Mouse (Mus musculus) megakaryocyte, embryonic 14.5 days (primary cell): ENCODE results near the gene Ccnh. TPM values are rescaled to one million over a fixed set of nuclear protein-coding genes. Genes with fewer than 3 reads are reported as not detected.
"Not testable (repeated sequence)": the region's sequence is repeated elsewhere in the genome, so short reads cannot be mapped to it uniquely, and the experiment has no call there.

Experiments used
- H3K27me3 ChIP-seq: replicated peaks from 2 replicates; pipeline ENCODE3; 2012; ENCODE audit warnings: inconsistent platforms
- H3K36me3 ChIP-seq: replicated peaks from 2 replicates; pipeline ENCODE3; 2012; ENCODE audit warnings: low read length, inconsistent platforms, mixed read lengths
- H3K4me1 ChIP-seq: 2 replicates; pipeline ENCODE4 v1.6.1; 2012; ENCODE audit warnings: inconsistent platforms
- H3K4me3 ChIP-seq: replicated peaks from 2 replicates; pipeline ENCODE3; 2012; ENCODE audit warnings: moderate library complexity, mild to moderate bottlenecking, inconsistent platforms
- H3K9me3 ChIP-seq: 2 replicates; pipeline ENCODE4 v1.6.1; 2012; ENCODE audit warnings: inconsistent platforms
- FLI1 ChIP-seq: IDR thresholded peaks from 2 replicates; pipeline ENCODE4 v1.6.1; 2012; ENCODE audit warnings: low read length, inconsistent platforms, mixed read lengths
- GATA1 ChIP-seq: IDR thresholded peaks from 3 replicates; pipeline ENCODE4 v1.6.1; 2012; ENCODE audit warnings: mixed read lengths, low read length, inconsistent platforms, borderline replicate concordance
- polyA plus RNA-seq: library from polyadenylated mRNA; stranded (reverse); fragments of >175 nt; gene quantifications from 2 replicates; pipeline ENCODE4 v1.2.3, GENCODE M21; 2012; ENCODE audit warnings: low replicate concordance; ENCODE audit not compliant: insufficient read depth

Ccnh gene
- 8.3 and 15.5 TPM in 2 replicates for polyA plus RNA-seq

GRCm38 (mm10) chr13:85188903-85189643, at the start of gene Ccnh:
Gene Ccnh (plus strand): TSS chr13:85189408.
- no peak for TF ChIP-seq GATA1
- Histone ChIP-seq H3K27me3 (no peaks in the 10 kb centered on the region), H3K4me3 (peak within 1 kb of the TSS; percentile 92), H3K9me3 (no peaks in the 10 kb centered on the region), H3K36me3 (peaks cover 34% of the 10 kb centered on the region), H3K4me1 (peaks cover 19% of the 10 kb centered on the region)

GRCm38 (mm10) chr13:85143361-85143760, 45.8 kb upstream of the Ccnh start:
- not testable (repeated sequence) for H3K4me1 ChIP-seq, H3K4me3 ChIP-seq, H3K9me3 ChIP-seq, H3K36me3 ChIP-seq, H3K27me3 ChIP-seq

- TF ChIP-seq FLI1: no peak
- no peak for TF ChIP-seq GATA1
- H3K27me3 ChIP-seq: no peaks in the 10 kb centered on the region
- no peaks in the 10 kb centered on the region for H3K4me1 ChIP-seq
- H3K36me3 ChIP-seq: no peaks in the 10 kb centered on the region
- no peak overlapping the region for H3K4me3 ChIP-seq
- H3K9me3 ChIP-seq: no peaks in the 10 kb centered on the region
Measured at GRCm38 (mm10) chr13:85146471-85146870, 42.7 kb upstream of the Ccnh start.

- H3K36me3 ChIP-seq: no peaks in the 10 kb centered on the region
- H3K27me3 ChIP-seq: no peaks in the 10 kb centered on the region
- H3K4me3 ChIP-seq: no peak overlapping the region
- no peaks in the 10 kb centered on the region for H3K4me1 ChIP-seq
- TF ChIP-seq GATA1 (no peak), FLI1 (no peak)
- H3K9me3 ChIP-seq: no peaks in the 10 kb centered on the region
Measured at GRCm38 (mm10) chr13:85154746-85155145, 34.5 kb upstream of the Ccnh start.

DNA sequence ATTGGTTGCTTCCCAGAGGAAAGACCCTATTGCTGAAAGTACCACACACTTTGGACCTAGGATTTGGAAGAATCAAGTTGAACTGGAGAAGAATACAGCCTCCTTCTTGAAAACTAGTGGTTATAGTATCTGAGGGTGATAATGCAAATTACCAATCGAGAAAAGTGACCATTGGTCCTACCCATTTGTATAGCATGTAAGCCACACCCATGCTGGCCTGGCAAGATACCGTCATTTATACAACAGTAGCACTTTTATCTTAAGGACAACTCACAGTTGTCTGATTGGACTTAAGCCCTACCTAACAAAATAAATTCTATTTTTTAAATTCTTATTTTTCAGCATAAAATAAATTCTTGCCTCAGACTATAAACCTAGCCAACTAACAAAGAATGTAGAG, 29.2 kb upstream of the Ccnh start:
- no peak overlapping the region for H3K4me3 ChIP-seq
- no peaks in the 10 kb centered on the region for H3K36me3 ChIP-seq
- H3K4me1 ChIP-seq: no peaks in the 10 kb centered on the region
- no peaks in the 10 kb centered on the region for H3K9me3 ChIP-seq
- no peak for TF ChIP-seq FLI1
- TF ChIP-seq GATA1: no peak
- H3K27me3 ChIP-seq: no peaks in the 10 kb centered on the region

- Histone ChIP-seq H3K4me1 (no peaks in the 10 kb centered on the region; the same call in 1 of the 2 replicates), H3K27me3 (no peaks in the 10 kb centered on the region), H3K9me3 (no peaks in the 10 kb centered on the region), H3K36me3 (no peaks in the 10 kb centered on the region), H3K4me3 (no peak overlapping the region)
- TF ChIP-seq GATA1 (no peak), FLI1 (no peak)
Measured at GRCm38 (mm10) chr13:85164512-85165124, 24.6 kb upstream of the Ccnh start.

- H3K9me3 ChIP-seq: no peaks in the 10 kb centered on the region
- no peak for TF ChIP-seq FLI1
- TF ChIP-seq GATA1: no peak
- H3K27me3 ChIP-seq: no peaks in the 10 kb centered on the region
- H3K4me3 ChIP-seq: peak overlapping the region; percentile 92
- peaks cover 19% of the 10 kb centered on the region for H3K4me1 ChIP-seq
- peaks cover 38% of the 10 kb centered on the region for H3K36me3 ChIP-seq
Measured at GRCm38 (mm10) chr13:85189644-85190121, 475 bp downstream of the Ccnh start.

- H3K4me3 ChIP-seq: no peak overlapping the region
- TF ChIP-seq GATA1 (no peak), FLI1 (no peak)
Measured at GRCm38 (mm10) chr13:85191253-85191652, 2.0 kb downstream of the Ccnh start.

GRCm38 (mm10) chr13:85207493-85207892, 18.3 kb downstream of the Ccnh start:
- Histone ChIP-seq H3K36me3 (peaks cover 79% of the 10 kb centered on the region), H3K9me3 (no peaks in the 10 kb centered on the region), H3K27me3 (no peaks in the 10 kb centered on the region), H3K4me3 (no peak overlapping the region), H3K4me1 (no peaks in the 10 kb centered on the region; the same call in 1 of the 2 replicates)
- TF ChIP-seq GATA1: no peak
- no peak for TF ChIP-seq FLI1

More at GRCm38 (mm10) chr13:85191253-85191652, 2.0 kb downstream of the Ccnh start:
- Histone ChIP-seq H3K4me1 (peaks cover 23% of the 10 kb centered on the region), H3K36me3 (peaks cover 48% of the 10 kb centered on the region), H3K9me3 (no peaks in the 10 kb centered on the region), H3K27me3 (no peaks in the 10 kb centered on the region)

DNA sequence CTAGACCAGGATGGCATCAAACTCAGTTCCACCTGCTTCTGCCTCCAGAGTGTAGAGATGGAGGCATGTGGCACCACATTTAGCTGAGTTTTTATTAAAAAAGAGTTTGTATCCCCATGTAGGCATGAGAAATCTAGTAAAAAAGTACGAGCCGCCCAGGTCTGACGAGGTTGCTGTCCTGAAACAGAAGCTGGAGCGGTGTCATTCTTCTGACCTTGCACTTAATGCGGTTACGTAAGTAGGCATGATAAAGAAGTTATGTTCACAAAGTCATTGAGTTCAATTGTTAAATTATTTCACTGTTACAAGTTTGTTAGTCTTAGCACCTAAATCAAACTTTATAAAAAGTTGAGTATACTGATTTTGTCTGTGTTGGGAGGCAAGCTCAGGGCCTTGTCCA, 19.4 kb downstream of the Ccnh start:
- H3K9me3 ChIP-seq: no peaks in the 10 kb centered on the region
- H3K4me3 ChIP-seq: no peak overlapping the region
- TF ChIP-seq FLI1 (no peak), GATA1 (no peak)
- H3K27me3 ChIP-seq: no peaks in the 10 kb centered on the region
- H3K36me3 ChIP-seq: peaks cover 78% of the 10 kb centered on the region
- no peaks in the 10 kb centered on the region; the same call in 1 of the 2 replicates for H3K4me1 ChIP-seq
